Mouse (Mus musculus) spleen, adult 2 months (tissue): ENCODE results near the gene Fnbp1.

ENCODE experiments used
- CTCF ChIP-seq: fragments of 200-500 bp; IDR thresholded peaks from 2 replicates; pipeline ENCODE4 v1.5.1; 2011; ENCODE audit warnings: mild to moderate bottlenecking, inconsistent platforms; ENCODE audit not compliant: insufficient read depth, insufficient read length, insufficient replicate concordance; ENCODE audit errors: extremely low read depth
- POLR2A ChIP-seq: fragments of 200-500 bp; IDR thresholded peaks from 2 replicates; pipeline ENCODE4 v1.6.1; 2011; ENCODE audit warnings: low read depth, low read length, inconsistent platforms

- TF ChIP-seq CTCF (no peak), POLR2A (no peak)
Measured at GRCm38 (mm10) chr2:31077574-31077973, 64.2 kb downstream of the Fnbp1 start.
